Mouse (Mus musculus) heart, postnatal 36 days (tissue): ENCODE results near the gene Oas1d. TPM values are rescaled to one million over a fixed set of nuclear protein-coding genes. Genes with fewer than 3 reads are reported as not detected.
"Not testable (repeated sequence)": the region's sequence is repeated elsewhere in the genome, so short reads cannot be mapped to it uniquely, and the experiment has no call there.

Experiments used
- DNase-seq, 2 experiments: peaks; one replicate each; pipeline ENCODE4 v3.0.0; 2021 to 2022
- intact Hi-C: fragments of 180-260 bp; cut with DNase I; formaldehyde crosslinking; loops from one replicate; pipeline ENCODE4 v1.15.1; 2025
- total RNA-seq, 2 experiments: library from RNA; stranded (reverse); gene quantifications; 2 replicates each; pipeline ENCODE4 v1.2.3; 2021

Oas1d gene
- not detected for total RNA-seq

GRCm38 (mm10) chr5:120914204-120914603 is at the start of gene Oas1d:
TSS of gene Oas1d (plus strand) at chr5:120914536.
- intact Hi-C loops, DNase-seq: not testable (repeated sequence)

- no peak for DNase-seq
- intact Hi-C loops = no loop called here
These were observed 48.9 kb upstream of the Oas1d start for GRCm38 (mm10) chr5:120865336-120865860.

GRCm38 (mm10) chr5:120869436-120870015 is 44.8 kb upstream of the Oas1d start:
- DNase-seq = no peak
- intact Hi-C loops = no loop called here

GRCm38 (mm10) chr5:120870081-120870480 is 44.3 kb upstream of the Oas1d start:
- intact Hi-C loops = no loop called here
- no peak for DNase-seq

- intact Hi-C loops = no loop called here
These were observed 43.6 kb upstream of the Oas1d start for GRCm38 (mm10) chr5:120870782-120871181.

GRCm38 (mm10) chr5:120871469-120871868 is 42.9 kb upstream of the Oas1d start:
- DNase-seq = no peak
- intact Hi-C loops = no loop called here

More at GRCm38 (mm10) chr5:120870782-120871181, 43.6 kb upstream of the Oas1d start:
- DNase-seq = no peak

- intact Hi-C loops, DNase-seq: not testable (repeated sequence)
These were observed 37.5 kb upstream of the Oas1d start for GRCm38 (mm10) chr5:120876839-120877238.

- DNase-seq, intact Hi-C loops: not testable (repeated sequence)
These were observed 36.9 kb upstream of the Oas1d start for GRCm38 (mm10) chr5:120877407-120877806.

GRCm38 (mm10) chr5:120878803-120879202 is 35.5 kb upstream of the Oas1d start:
- not testable (repeated sequence) for DNase-seq
- intact Hi-C loops = loop anchor here (1.0 kb wide), 1 partner anchor 19 kb away; no protein-coding TSS in a partner anchor

- intact Hi-C loops, DNase-seq: not testable (repeated sequence)
These were observed 32.7 kb upstream of the Oas1d start for GRCm38 (mm10) chr5:120881681-120882080.

- intact Hi-C loops = loop anchor here (2.0 kb wide), 1 partner anchor 13 kb away; no protein-coding TSS in a partner anchor
- not testable (repeated sequence) for DNase-seq
These were observed 26.9 kb upstream of the Oas1d start, which contains the start of gene Oas1g for GRCm38 (mm10) chr5:120887413-120887812. TSS of gene Oas1g (minus strand) at chr5:120887613.

- intact Hi-C loops = loop anchor here (2.0 kb wide), 2 partner anchors 13 to 25 kb away; no protein-coding TSS in a partner anchor
- no peak for DNase-seq
These were observed 26.5 kb upstream of the Oas1d start for GRCm38 (mm10) chr5:120887831-120888230.

GRCm38 (mm10) chr5:120888294-120888815 is 26.0 kb upstream of the Oas1d start:
- not testable (repeated sequence) for DNase-seq
- intact Hi-C loops = loop anchor here (2.0 kb wide), 1 partner anchor 24 kb away; no protein-coding TSS in a partner anchor

- intact Hi-C loops = no loop called here
- no peak for DNase-seq
These were observed 24.3 kb upstream of the Oas1d start for GRCm38 (mm10) chr5:120890026-120890425.

- intact Hi-C loops = no loop called here
- no peak for DNase-seq
These were observed 23.3 kb upstream of the Oas1d start for GRCm38 (mm10) chr5:120890991-120891390.

GRCm38 (mm10) chr5:120891566-120892242 is 22.6 kb upstream of the Oas1d start:
- DNase-seq, intact Hi-C loops: not testable (repeated sequence)

GRCm38 (mm10) chr5:120892243-120892660 is 22.1 kb upstream of the Oas1d start:
- intact Hi-C loops = no loop called here
- no peak for DNase-seq

- intact Hi-C loops, DNase-seq: not testable (repeated sequence)
These were observed 20.5 kb upstream of the Oas1d start for GRCm38 (mm10) chr5:120893866-120894265.

GRCm38 (mm10) chr5:120894692-120895091 is 19.6 kb upstream of the Oas1d start:
- intact Hi-C loops, DNase-seq: not testable (repeated sequence)

GRCm38 (mm10) chr5:120895231-120895900 is 19.0 kb upstream of the Oas1d start:
- no peak for DNase-seq
- intact Hi-C loops = no loop called here
